Mouse (Mus musculus): ENCODE measurements at regions not wholly inside any gene's neighbourhood (a gene's known extent, or its start where the extent isn't known, plus 50 kb on each side); places are given as distances from the start of the nearest gene placed in this dataset.

GRCm38 (mm10) chr2:50825626-50826025, 323.3 kb downstream of the Rnd3 start:
- TF ChIP-seq CTCF (IDR thresholded peaks at IDR 0.05; ENCODE audit: insufficient read depth, low read length) (no peak), POLR2A (IDR thresholded peaks at IDR 0.05; ENCODE audit: borderline replicate concordance, extremely low read depth, low read depth, low read length) (no peak)

Data from lung, adult 2 months (tissue).